Mouse (Mus musculus) hematopoietic stem cell, adult 5-6 weeks (primary cell): Measurements from ENCODE around the gene Gm9913. TPM values are rescaled to one million over a fixed set of nuclear protein-coding genes. Genes with fewer than 3 reads are reported as not detected.

ENCODE experiments used
- ATAC-seq, 2 experiments: fragments of 125-278 bp in 1 of 2; replicated peaks in 1 of 2; 2 replicates each; pipeline ENCODE4 v1.8.0; 2016 to 2017; ENCODE audit warnings: inconsistent platforms in 2 of 2, mild to moderate bottlenecking in 2 of 2, moderate number of reproducible peaks in 2 of 2, low read depth in 1 of 2, moderate TSS enrichment in 1 of 2; ENCODE audit not compliant: low FRiP score in 2 of 2, poor library complexity in 2 of 2, severe bottlenecking in 2 of 2, insufficient read depth in 1 of 2, low TSS enrichment in 1 of 2
- total RNA-seq: library from RNA; stranded (forward); fragments of 172-1452, 232-1000 nt; gene quantifications from 2 replicates; pipeline ENCODE4 v1.2.3, GENCODE M21; 2017

The Gm9913 gene
- total RNA-seq = not detected in 2 replicates

DNA sequence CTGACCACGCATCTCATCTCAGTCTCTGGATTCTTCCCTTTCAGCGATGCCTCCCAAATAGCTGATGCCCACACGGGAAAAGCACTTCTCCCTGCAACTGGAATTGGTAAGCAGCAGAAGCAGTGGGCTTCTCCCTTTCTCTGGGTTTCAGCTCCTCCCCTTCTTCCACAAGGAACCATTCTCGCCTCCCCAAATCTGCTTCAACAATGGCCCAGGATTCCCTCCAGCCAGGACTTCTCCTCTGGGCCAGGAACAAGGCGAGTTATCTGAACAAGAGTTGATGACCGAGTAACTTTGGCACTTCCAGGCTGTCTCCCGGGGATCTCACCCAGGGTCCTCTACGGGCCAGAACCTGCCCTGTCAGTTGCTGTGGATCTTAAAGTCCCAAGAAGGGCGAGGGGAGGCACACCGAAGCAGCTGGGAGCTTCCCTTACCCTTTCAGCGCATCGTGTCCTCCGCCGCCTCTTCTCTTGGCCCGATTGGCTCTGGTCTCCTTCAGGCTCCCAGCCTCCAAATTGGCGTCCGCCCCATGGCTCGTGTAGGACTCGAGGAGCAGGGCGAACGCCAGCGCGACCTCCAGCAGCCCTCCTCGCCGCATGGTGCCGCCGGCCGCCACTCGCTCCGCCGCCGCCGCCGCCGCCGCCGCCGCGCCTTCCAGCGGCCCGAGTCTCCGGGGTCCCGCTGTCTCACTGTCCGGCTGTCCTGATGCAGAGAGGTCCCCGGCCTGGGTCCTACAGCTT lies at the start of gene Gm9913:
Gm9913 (plus strand) TSS at position 84 of the 740 bp plus-strand sequence.
- 0 out of 4 replicates have a peak, but pooled peaks have one; percentile 9 to 20 for ATAC-seq

DNA sequence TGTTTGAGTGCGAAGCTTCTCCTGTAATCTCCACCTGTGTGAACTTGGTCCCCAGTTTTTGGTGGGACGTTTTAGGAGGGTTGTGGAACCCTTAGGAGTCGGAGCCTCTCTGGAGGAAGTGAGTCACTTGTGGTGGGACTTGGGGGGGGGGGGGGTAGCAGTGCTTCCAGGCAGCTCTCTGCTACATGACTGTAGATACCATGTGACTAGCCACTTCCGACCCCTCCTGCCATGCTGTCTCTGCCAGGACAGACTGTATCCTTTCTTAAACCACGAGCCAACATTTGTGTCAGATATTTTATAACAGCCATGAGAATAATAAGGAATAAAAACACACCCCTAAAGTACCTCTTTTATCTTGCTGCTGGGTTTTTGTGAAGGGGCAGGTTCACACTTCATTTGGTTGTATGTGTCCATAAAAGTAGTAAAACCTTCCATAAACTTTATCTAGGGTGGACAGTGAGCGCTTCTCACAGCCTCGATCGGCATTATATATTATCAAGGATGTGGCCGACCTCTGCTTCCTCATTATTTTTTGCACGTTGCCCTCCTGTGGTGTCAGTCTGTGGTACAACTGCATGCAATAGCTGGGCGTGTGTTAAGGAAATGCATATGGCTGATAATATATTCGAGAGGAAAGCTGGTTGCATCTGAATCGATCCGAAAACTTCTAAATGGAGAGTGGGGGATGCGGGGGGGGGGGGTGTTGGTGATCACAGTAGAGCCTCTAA lies 48.7 kb upstream of the Gm9913 start:
- ATAC-seq = peak; percentile 87 to 88

DNA sequence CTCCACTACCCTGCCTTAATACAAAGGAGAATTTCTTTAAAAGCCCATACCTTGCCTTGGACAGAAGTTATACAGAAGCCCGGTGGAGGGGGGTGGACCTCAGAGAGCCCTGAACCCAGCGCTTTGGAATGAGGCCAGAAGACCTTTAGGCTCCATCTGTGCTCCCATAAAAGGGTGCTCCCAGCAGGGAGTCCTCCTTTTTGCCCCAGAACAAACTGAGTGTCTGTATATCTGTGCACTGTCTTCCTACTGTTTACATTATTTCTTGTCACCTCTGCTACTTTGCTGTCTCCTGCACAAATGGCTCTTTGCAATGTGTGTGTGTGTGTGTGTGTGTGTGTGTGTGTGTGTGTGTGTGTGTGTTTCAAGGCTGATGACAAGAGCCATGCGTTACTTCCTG lies 45.8 kb upstream of the Gm9913 start:
- ATAC-seq = no peak

DNA sequence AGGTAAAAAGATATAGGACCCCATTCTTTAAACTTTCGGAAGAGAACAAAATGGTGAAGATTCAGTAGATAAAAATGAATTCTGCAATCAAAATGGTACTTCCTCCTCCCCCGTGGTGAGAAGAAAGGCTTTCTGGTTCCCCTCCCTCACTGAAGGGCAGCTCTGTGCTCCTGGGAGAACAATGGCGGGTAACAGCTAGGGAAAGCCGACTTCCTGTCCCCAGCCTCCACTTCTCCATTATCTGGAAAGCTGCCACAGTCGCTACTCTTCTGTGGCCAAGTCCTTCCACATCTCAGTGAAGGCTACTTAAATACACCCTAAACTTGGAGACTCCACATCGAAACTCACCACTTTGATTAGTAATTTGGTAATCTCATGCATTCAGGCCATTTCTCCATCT lies 40.9 kb upstream of the Gm9913 start:
- no peak for ATAC-seq

DNA sequence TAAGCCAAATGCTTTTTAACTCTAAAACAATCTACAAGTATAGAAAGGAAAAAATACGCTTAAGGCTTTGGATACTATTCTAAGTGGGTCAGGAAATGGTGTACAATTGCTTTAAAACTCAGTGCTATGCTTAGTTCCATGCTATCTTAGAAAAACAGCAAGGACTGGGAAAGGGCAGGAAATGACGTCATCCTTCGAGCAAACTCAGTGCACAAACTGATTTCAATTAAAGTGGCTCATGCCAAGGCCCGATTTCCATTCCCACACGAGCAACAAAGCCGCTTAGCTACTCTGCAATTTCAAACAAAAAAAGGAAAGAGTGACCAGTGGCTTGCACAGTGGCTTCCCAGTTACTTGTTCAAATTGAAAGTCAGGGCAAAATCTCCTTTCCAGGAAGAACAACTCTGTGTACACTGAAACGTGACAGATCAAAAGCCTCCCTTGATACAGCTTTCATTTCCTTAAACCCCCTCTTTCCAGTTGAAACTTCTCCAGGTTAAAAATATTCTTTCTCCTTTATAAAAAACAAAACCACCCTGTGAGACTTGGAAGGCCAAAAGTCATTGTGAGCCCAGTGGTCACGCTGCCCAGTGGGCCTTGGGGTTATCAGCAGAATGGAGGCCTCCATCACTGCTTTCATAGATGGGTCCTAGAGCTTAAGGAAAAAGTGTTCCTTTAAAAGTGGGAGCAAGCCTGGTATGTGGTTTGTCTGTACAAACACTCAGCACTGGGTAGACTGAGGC lies 34.2 kb upstream of the Gm9913 start:
- peak in 1 of 2 experiments; percentile 22; a peak in 1 of 4 replicates for ATAC-seq

DNA sequence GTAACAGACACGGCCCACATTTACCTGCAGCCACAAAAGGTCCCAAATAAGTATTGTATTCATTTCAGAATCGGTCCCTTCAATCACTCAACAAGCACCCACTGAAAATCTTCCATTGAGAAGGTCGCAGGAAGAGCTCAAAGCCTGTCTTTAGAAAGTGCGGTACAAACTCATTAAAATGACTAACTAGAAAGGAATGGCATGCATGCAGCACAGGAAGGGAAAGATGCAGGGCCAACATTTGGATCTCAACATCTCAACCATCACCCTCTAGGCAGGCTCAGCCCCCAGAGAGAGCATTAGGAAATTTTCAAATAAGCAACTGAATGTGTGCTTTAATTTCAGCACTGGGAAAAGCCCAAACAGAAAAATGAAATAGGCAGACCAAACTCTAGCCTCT lies 33.2 kb upstream of the Gm9913 start:
- no peak for ATAC-seq

DNA sequence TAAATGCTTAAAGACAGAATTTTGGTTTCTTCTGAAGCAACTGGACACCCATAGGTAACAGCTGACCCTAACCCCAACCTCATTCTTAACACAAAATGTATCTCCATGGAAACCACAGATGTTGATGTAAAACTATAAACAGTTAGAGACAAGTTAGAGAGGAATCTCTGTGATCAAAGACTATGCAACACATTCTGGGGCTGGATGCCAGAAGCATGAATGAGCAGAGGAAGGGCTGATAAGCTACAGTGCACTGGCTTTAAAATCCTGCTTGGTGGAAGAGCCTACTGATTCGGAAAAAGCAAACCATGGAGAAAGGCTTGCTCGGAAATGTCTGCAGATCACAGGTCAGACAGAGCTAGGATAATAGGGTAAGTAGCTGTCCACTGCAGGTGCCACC lies 31.7 kb upstream of the Gm9913 start:
- no peak for ATAC-seq

DNA sequence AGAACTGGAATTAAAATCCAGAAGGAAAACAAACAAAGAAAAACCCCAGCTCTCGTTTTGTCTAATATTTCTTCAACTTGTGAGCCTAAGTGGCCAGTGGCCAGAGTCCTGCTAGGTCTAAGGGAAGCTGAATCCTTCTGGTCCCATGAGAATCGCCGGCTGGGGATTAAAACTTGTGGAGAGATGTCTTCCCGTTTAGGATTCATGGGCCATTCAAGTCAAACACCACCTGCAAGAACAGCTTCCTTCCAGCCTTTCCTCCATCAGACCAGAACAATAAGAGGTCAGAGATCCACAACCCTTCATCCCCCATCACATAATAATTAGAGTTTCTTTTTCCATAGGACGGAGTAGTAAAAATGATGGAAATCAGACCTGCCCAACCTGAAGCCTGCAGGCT lies 30.2 kb upstream of the Gm9913 start:
- ATAC-seq = no peak

DNA sequence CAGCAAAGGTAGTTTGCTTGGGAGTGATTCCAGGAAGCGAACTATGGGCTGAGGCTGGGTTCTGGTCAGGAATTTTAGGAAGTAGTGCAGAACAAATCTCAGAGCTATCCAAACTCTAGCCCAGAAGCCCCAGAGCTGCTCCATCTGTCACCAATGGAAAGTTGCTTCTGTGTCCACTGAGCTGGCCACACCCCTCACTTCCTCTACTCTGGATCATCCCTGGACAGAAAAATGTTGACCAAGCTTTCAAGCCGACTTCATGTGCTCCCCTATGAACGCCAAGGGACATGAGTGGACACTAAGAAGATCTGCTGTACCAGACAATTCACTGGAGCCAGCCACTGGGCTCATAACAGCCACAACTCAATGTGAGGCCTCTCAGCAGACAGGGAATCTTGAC lies 28.7 kb upstream of the Gm9913 start:
- no peak for ATAC-seq

DNA sequence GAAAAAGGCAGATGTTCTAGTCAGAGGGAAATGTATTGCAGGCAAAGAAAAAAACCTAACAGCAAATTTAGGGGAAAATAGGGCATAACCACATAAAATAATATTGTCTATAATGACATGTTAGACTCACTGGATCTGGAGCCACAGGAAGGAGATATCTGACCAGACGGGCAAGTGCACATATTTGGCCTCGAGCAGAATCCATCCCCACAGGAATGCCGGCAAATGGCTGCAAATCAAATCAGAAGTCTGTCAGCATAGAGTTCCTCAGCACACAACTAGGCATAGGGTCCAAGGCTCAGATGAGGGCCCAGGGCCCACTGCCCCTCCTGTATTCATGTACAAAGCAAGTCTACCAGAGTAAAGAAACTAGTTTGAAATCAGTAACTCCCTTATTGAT lies 27.5 kb upstream of the Gm9913 start:
- no peak for ATAC-seq

DNA sequence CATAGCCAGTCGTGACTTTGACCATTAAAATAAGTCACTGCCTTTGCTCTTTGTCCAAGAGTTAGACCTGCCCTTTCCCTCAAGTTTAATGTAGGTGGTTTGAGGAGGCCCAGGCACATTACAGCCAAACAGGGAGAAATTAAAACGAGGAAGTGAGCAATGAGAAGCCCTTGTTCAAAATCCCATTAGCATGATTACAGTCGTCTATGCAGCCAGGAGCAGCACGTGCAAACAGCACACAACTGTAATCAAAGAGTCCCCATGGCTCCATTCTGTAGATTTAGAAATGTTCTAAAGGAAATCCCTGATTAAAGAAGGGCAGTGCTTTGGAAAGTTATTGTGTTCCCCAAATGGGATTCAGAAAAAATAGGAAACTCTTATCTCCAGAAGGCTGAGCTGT lies 26.2 kb upstream of the Gm9913 start:
- ATAC-seq = no peak

DNA sequence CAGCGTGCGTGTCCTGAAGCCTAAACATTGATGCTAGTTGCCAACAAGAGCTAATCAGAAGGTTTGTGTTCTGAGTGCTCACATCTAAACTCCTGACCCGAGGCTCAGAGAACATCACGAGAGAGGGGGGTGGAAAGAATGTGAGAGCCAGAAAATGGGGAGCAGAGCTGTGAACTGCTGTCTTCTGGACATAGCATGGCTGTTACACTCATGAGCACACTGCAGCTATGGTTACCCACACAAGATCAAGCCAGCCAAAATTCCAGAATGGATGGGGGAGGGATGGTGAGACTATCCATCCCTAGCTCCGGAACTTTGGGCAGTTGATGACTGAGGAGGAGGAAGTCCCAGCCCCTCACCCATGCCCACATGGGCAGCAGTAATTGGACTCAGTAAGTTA lies 24.8 kb upstream of the Gm9913 start:
- ATAC-seq = no peak

DNA sequence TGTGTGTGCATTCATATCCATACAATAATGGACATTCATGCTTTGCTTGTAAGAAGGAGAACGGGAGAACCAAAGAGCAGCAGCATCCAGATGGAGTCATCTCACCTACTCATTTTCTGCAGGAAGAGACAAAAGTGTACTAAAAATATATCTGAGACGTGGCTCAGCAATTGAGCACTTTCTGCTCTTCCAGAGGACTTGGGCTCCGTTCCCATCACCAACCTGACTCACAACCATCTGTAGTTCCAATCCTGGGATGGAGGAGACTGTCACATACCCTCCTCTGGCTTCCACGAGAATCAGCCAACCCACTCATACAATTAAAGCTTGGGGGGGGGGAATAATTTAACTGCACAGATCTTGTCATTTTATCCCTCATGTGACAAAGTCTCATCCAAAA lies 23.8 kb upstream of the Gm9913 start:
- ATAC-seq = no peak

DNA sequence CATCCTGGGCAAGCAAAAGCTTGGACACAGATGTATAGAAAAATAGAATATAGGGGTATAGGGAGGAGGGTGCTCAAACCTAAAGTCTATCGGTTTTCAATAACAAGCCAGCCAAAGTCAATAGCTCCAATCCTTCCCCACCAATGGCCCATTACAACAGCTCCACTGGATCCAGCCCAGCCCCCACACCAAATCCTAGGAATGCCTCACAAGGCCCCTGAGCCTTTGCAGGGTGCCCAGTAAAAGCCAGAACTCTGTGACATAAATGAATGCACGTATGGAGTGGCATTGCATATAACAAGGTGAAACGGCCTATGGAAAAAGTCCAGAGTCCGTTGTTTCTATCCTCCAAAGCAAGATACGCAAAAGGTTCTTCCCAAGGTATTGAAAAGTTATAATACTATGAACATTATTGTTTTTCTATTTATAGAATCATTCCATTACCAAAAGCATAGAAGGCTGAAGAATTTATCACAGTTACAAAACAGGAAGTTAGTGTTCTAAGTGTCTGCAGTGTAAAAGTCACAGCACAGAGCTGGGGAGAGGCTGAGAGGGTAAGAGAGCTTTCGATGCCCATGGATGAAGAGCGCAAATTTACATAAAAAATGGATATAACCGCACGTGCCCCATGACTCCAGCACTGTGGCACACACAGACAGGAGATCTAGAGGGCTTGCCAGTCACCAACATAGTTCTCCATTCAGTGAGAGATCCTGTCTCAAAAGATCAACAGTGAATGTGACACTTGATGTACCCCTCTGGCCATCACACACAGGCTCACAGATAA lies 23.2 kb upstream of the Gm9913 start:
- peak in 1 of 2 experiments; percentile 37; a peak in 2 of 4 replicates for ATAC-seq

DNA sequence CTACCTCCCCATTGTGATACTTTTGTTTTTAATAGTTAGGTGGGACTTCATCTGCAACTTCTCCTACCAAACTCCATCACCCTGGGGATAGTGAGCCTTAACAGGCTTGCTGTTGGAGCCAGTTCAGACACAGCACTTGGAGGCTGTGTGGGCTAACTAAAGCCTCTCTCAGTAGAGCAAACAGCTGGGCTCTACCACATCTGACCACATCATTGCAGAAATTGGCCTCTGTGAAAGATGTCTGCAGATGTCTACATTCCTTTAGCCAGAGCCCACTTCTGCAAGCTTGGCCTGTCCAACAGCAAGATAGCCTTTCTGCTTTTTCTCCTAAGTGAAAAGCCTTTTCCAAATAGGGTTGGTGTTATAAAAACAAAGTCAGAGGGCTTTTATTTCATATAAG lies 20.7 kb upstream of the Gm9913 start:
- no peak for ATAC-seq

DNA sequence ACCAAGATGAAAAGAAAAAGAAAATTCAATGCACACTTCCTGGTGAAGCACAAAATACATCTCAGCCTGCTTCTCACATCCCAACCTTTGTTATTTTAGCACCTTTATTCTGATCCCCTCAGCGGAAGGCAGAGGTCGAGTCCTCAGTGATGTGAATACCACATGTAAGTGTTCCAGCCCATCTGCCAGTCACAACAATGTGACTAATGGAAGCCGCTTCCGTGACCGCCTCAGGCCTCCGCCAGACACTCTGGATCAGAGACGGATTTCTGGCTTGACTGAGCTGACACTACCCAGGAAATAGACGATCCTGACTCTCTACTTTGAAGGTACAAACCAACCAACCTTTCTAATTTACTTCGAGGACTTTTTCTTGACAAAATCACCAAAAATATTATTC lies 20.0 kb upstream of the Gm9913 start:
- ATAC-seq = no peak

DNA sequence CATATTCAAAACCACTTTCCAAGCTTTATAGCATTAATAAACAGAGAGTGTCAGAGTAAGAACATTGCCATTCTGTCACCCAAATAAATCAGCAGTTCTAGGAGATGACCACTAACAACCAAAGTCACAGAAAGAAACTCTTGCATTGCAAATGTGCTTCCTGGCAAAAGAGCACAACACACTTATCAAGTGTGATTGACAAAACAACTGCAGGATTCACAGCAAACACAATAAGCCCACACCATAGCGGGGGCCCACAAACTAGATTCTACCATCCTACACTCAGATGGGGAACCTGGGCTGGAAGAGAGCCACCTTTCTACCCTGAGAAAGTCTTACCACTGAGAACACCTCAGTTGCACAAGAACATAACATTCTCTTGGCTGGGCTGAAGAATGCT lies 14.9 kb upstream of the Gm9913 start:
- no peak for ATAC-seq
